Mouse (Mus musculus) ES-Bruce4 (cell line): ENCODE measurements around the gene Ptprk.

Experiments used
- CTCF ChIP-seq: IDR thresholded peaks from one replicate; pipeline ENCODE4 v1.8.1; 2011; ENCODE audit warnings: low read depth, low read length
- POLR2A ChIP-seq: IDR thresholded peaks from one replicate; pipeline ENCODE4 v1.8.1; 2011; ENCODE audit warnings: low read length; ENCODE audit not compliant: insufficient read depth

GRCm38 (mm10) chr10:28161306-28161705 lies 86.7 kb downstream of the Ptprk start:
- TF ChIP-seq POLR2A (no peak), CTCF (no peak)
